Comparison of ENCODE assay signal across 14 mouse cellular contexts in the genomic region with DNA sequence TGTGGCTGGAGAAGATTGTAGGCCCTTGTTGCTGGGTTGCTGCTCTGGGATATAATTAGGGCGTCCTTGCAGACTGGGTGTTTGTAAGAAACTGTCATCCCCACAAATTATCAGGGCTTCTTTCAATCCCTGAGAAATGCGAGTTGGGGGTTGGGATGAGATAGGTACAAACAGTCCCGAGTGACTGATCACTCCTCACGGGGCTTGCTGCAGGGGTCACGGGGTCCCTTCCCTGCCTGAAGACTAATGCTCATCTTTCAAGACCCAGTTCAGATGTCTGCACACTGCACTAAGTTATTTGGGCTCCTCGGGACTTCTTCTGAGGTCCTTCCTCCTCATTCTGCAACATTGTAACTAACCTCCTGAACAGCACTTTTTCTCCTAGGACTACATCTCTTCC.
DNase-seq lines count a peak whose midpoint lies in the region; ATAC-seq and TF ChIP-seq lines count a peak whose summit lies in the region.
"Had no signal": no experiment of that assay in that cellular context is flagged by ENCODE, and none has a peak within 500 bp of the region (broad histone marks: within the 10 kb centered on the region; RNA-seq: fewer than 3 reads in every experiment).

No protein-coding gene starts in this region.

- TF ChIP-seq CTCF in heart, postnatal 0 days (IDR thresholded peaks at IDR 0.05; ENCODE audit: low read depth): no peak
- no peak for TF ChIP-seq CTCF in layer of hippocampus, adult 2 months (conservative IDR thresholded peaks at IDR 0.05)
- TF ChIP-seq CTCF in embryonic fibroblast, embryonic 13.5 days (IDR thresholded peaks at IDR 0.05; ENCODE audit: borderline replicate concordance, insufficient read depth, low read length): no peak

- intact Hi-C loops in gastrocnemius, postnatal 14 days (cut with DNase I; ENCODE audit: low total_unique reads): no loop called here

- no peaks in the 10 kb centered on the region for H3K9me3 ChIP-seq in heart, postnatal 0 days (replicated peaks; ENCODE audit: control insufficient read depth, low read length)
- H3K9me3 ChIP-seq: embryonic facial prominence, embryonic 13.5 days; hindbrain, embryonic 15.5 days; neural tube, embryonic 15.5 days had no signal

- TF ChIP-seq POLR2A in embryonic fibroblast, embryonic 13.5 days (IDR thresholded peaks at IDR 0.05; ENCODE audit: low read depth, low read length): no peak

- H3K4me3 ChIP-seq in heart, postnatal 0 days (ENCODE audit: low read depth, low read length): no peak overlapping the region
- H3K4me3 ChIP-seq in layer of hippocampus, adult 2 months: no peak overlapping the region
- H3K4me3 ChIP-seq in embryonic fibroblast, embryonic 13.5 days (ENCODE audit: insufficient read depth, low read length): no peak overlapping the region
- H3K4me3 ChIP-seq: embryonic facial prominence, embryonic 13.5 days; hindbrain, embryonic 15.5 days; neural tube, embryonic 15.5 days had no signal

- H3K4me1 ChIP-seq in heart, postnatal 0 days (ENCODE audit: control insufficient read depth, insufficient read depth): peaks cover 67% of the 10 kb centered on the region
- peaks cover 33% of the 10 kb centered on the region for H3K4me1 ChIP-seq in embryonic fibroblast, embryonic 13.5 days (ENCODE audit: control insufficient read depth, insufficient read depth, low read length)

- no peaks in the 10 kb centered on the region for H3K27me3 ChIP-seq in heart, postnatal 0 days (ENCODE audit: control insufficient read depth, insufficient read depth, low read length)
- H3K27me3 ChIP-seq: embryonic facial prominence, embryonic 13.5 days; hindbrain, embryonic 15.5 days; neural tube, embryonic 15.5 days had no signal

- 0 out of 2 replicates have a peak overlapping the region, but pooled peaks have one; percentile 8 for H3K4me2 ChIP-seq in heart, postnatal 0 days (ENCODE audit: low read depth, low read length)
- H3K4me2 ChIP-seq: embryonic facial prominence, embryonic 13.5 days had no signal

- no peak for TF ChIP-seq EP300 in heart, postnatal 0 days (IDR thresholded peaks at IDR 0.05; ENCODE audit: low read depth)

- H3K9ac ChIP-seq in heart, postnatal 0 days (replicated peaks; ENCODE audit: low read depth, low read length): no peak overlapping the region
- H3K9ac ChIP-seq: embryonic facial prominence, embryonic 13.5 days; hindbrain, embryonic 15.5 days; neural tube, embryonic 15.5 days had no signal

- no peak for ATAC-seq in heart, postnatal 0 days (ENCODE audit: insufficient read depth, low read depth)

- H3K27ac ChIP-seq in heart, postnatal 0 days (ENCODE audit: low read depth): peak overlapping the region; percentile 57
- peak overlapping the region; percentile 83 for H3K27ac ChIP-seq in layer of hippocampus, adult 2 months
- H3K27ac ChIP-seq in embryonic fibroblast, embryonic 13.5 days (ENCODE audit: insufficient read depth, low read length): peak overlapping the region; percentile 45; the same call in 1 of the 2 replicates
- H3K27ac ChIP-seq: embryonic facial prominence, embryonic 13.5 days had no signal

- peak; percentile 47 for DNase-seq in gastrocnemius, adult 18-20 months (ENCODE audit: low spot score)
- DNase-seq in gastrocnemius, postnatal 14 days: no peak
- no peak for DNase-seq in heart, postnatal 0 days (ENCODE audit: low spot score)
- no peak for DNase-seq in heart, postnatal 4 days
- no peak for DNase-seq in layer of hippocampus, adult 2 months (ENCODE audit: low spot score in 2 of 2)
- DNase-seq in layer of hippocampus, adult 11-12 months (ENCODE audit: low spot score): no peak
- DNase-seq in thymus, postnatal 36 days: no peak
- DNase-seq: cerebellum, postnatal 10 days; kidney, adult 11 months; lung, postnatal 14 days had no signal

- 42% methylated on average over 6 of the region's 6 CpGs for WGBS in heart, postnatal 0 days

- no peaks in the 10 kb centered on the region for H3K36me3 ChIP-seq in heart, postnatal 0 days (replicated peaks; ENCODE audit: control insufficient read depth, insufficient read depth, low read length)
- H3K36me3 ChIP-seq: embryonic facial prominence, embryonic 13.5 days; hindbrain, embryonic 15.5 days; neural tube, embryonic 15.5 days had no signal
